Mouse (Mus musculus): Measurements from ENCODE around the gene Pik3c2a. TPM values are rescaled to one million over a fixed set of nuclear protein-coding genes. Genes with fewer than 3 reads are reported as not detected.

Pik3c2a gene
- polyA plus RNA-seq, 2 experiments: 2.5 to 2.9 TPM

DNA sequence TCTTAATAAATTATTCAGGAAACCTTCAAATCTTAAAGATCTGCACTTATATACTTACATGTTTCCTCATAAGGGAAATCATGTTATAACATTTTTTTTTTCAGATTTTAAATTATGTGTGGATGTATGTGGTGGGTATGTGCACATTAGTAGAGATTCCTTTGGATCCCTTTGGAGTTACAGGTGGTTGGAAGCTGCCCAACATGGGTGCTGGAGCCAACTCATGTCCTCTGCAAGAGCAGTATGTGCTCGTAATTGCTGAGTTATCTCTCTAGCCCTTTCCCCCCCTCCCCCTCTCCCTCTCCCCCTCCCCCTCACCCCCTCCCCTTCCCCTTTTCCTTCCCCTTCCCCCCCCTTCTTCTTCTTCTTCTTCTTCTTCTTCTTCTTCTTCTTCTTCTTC, 39.9 kb upstream of the Pik3c2a start:
- Histone ChIP-seq H3K4me2 (ENCODE audit: low read depth) (no peak overlapping the region), H3K27ac (no peak overlapping the region), H3K4me3 (ENCODE audit: insufficient read depth in 1 of 2, low read depth in 2 of 2, low read length in 2 of 2) (no peak overlapping the region), H3K9me3 (ENCODE audit: control insufficient read depth, low read length) (no peaks in the 10 kb centered on the region), H3K4me1 (replicated peaks; ENCODE audit: control insufficient read depth in 2 of 2, insufficient read depth in 2 of 2, low read length in 1 of 2) (no peaks in the 10 kb centered on the region), H3K36me3 (replicated peaks; ENCODE audit: control insufficient read depth, insufficient read depth, low read depth) (no peaks in the 10 kb centered on the region), H3K27me3 (ENCODE audit: control insufficient read depth, insufficient read depth, low read length) (no peaks in the 10 kb centered on the region; the same call in 1 of the 2 replicates), H3K9ac (replicated peaks) (no peak overlapping the region)
- ATAC-seq (ENCODE audit: insufficient read depth) (no peak), DNase-seq (ENCODE audit: low read depth in 3 of 3, low spot score in 3 of 3) (no peak)
- TF ChIP-seq EP300 (IDR thresholded peaks at IDR 0.05; ENCODE audit: low read depth) (no peak), CTCF (IDR thresholded peaks at IDR 0.05; ENCODE audit: low read depth) (no peak)
- WGBS (ENCODE audit: insufficient replicate concordance): 0% methylated on average over 1 of the region's 1 CpGs

DNA sequence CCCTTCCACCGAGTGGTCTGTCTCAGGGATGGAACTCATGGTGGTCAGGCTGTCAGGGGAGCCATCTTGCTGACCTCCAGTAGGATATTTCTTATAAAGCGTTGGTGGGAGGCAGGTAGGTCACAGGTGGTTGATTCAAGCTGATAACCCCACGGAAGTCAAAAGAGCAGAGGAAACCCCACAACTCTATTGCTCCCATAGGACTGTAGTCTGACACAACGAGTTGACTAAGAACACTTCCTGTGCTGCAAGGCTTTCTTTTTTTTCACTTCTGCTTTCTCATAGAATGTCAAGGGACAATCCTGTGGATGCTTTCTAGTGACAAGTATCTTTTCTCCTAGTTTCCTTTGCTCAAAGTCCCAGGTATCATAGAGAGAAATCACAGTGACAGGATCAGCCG, 33.0 kb upstream of the Pik3c2a start:
- Histone ChIP-seq H3K4me3 (ENCODE audit: insufficient read depth in 1 of 2, low read depth in 2 of 2, low read length in 2 of 2) (no peak overlapping the region), H3K4me2 (ENCODE audit: low read depth) (no peak overlapping the region), H3K4me1 (replicated peaks; ENCODE audit: control insufficient read depth in 2 of 2, insufficient read depth in 2 of 2, low read length in 1 of 2) (no peaks in the 10 kb centered on the region), H3K27me3 (ENCODE audit: control insufficient read depth, insufficient read depth, low read length) (no peaks in the 10 kb centered on the region), H3K9me3 (ENCODE audit: control insufficient read depth, low read length) (no peaks in the 10 kb centered on the region), H3K9ac (replicated peaks) (no peak overlapping the region), H3K27ac (no peak overlapping the region), H3K36me3 (replicated peaks; ENCODE audit: control insufficient read depth, insufficient read depth, low read depth) (no peaks in the 10 kb centered on the region)
- ATAC-seq (ENCODE audit: insufficient read depth): no peak
- no peak for DNase-seq (ENCODE audit: low read depth in 3 of 3, low spot score in 3 of 3)
- 27% methylated on average over 5 of the region's 5 CpGs for WGBS (ENCODE audit: insufficient replicate concordance)
- TF ChIP-seq CTCF (IDR thresholded peaks at IDR 0.05; ENCODE audit: low read depth): no peak
- no peak for TF ChIP-seq EP300 (IDR thresholded peaks at IDR 0.05; ENCODE audit: low read depth)

DNA sequence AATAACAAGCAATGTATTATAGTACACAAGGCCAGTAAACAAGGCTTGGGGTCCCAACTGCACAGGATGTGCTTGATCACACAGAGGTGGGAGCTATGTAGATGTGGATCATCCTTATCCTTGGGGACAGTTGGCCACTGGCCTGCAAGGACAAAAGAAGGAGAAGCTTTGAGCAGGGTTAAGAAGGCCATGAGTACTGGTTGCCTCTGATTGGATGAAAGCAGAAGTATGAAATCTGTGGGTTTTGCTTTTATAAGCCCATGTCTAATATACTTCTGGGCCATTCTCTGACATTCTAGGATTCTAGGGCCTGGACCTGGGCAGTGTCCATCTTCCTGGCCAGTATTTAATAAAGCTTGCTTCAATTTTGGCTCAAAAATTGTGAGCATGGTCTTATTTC, 32.6 kb upstream of the Pik3c2a start:
- Histone ChIP-seq H3K4me1 (replicated peaks; ENCODE audit: control insufficient read depth in 2 of 2, insufficient read depth in 2 of 2, low read length in 1 of 2) (no peaks in the 10 kb centered on the region), H3K27me3 (ENCODE audit: control insufficient read depth, insufficient read depth, low read length) (no peaks in the 10 kb centered on the region), H3K36me3 (replicated peaks; ENCODE audit: control insufficient read depth, insufficient read depth, low read depth) (no peaks in the 10 kb centered on the region), H3K27ac (no peak overlapping the region), H3K9me3 (ENCODE audit: control insufficient read depth, low read length) (no peaks in the 10 kb centered on the region), H3K4me2 (ENCODE audit: low read depth) (no peak overlapping the region), H3K4me3 (ENCODE audit: insufficient read depth in 1 of 2, low read depth in 2 of 2, low read length in 2 of 2) (no peak overlapping the region), H3K9ac (replicated peaks) (no peak overlapping the region)
- TF ChIP-seq EP300 (IDR thresholded peaks at IDR 0.05; ENCODE audit: low read depth): no peak
- no peak for TF ChIP-seq CTCF (IDR thresholded peaks at IDR 0.05; ENCODE audit: low read depth)
- ATAC-seq (ENCODE audit: insufficient read depth) (no peak), DNase-seq (ENCODE audit: low read depth in 3 of 3, low spot score in 3 of 3) (no peak)

- no peak for ATAC-seq (ENCODE audit: insufficient read depth)
- H3K9me3 ChIP-seq (ENCODE audit: control insufficient read depth, low read length): no peaks in the 10 kb centered on the region
- WGBS (ENCODE audit: insufficient replicate concordance): 17% methylated on average over 8 of the region's 8 CpGs
- H3K27me3 ChIP-seq (ENCODE audit: control insufficient read depth, insufficient read depth, low read length): no peaks in the 10 kb centered on the region
- no peak overlapping the region for H3K27ac ChIP-seq
- no peaks in the 10 kb centered on the region for H3K36me3 ChIP-seq (replicated peaks; ENCODE audit: control insufficient read depth, insufficient read depth, low read depth)
- TF ChIP-seq CTCF (IDR thresholded peaks at IDR 0.05; ENCODE audit: low read depth): no peak
- TF ChIP-seq EP300 (IDR thresholded peaks at IDR 0.05; ENCODE audit: low read depth): no peak
- no peak overlapping the region for H3K9ac ChIP-seq (replicated peaks)
- no peak for DNase-seq (ENCODE audit: low read depth in 3 of 3, low spot score in 3 of 3)
- H3K4me3 ChIP-seq (ENCODE audit: insufficient read depth in 1 of 2, low read depth in 2 of 2, low read length in 2 of 2): no peak overlapping the region
- 0 out of 4 replicates have a peak, but pooled peaks cover 0 to 2% of the 10 kb centered on the region in 2 experiments for H3K4me1 ChIP-seq (replicated peaks; ENCODE audit: control insufficient read depth in 2 of 2, insufficient read depth in 2 of 2, low read length in 1 of 2)
- no peak overlapping the region for H3K4me2 ChIP-seq (ENCODE audit: low read depth)
Measured at GRCm38 (mm10) chr7:116462114-116462513, 18.9 kb upstream of the Pik3c2a start.

DNA sequence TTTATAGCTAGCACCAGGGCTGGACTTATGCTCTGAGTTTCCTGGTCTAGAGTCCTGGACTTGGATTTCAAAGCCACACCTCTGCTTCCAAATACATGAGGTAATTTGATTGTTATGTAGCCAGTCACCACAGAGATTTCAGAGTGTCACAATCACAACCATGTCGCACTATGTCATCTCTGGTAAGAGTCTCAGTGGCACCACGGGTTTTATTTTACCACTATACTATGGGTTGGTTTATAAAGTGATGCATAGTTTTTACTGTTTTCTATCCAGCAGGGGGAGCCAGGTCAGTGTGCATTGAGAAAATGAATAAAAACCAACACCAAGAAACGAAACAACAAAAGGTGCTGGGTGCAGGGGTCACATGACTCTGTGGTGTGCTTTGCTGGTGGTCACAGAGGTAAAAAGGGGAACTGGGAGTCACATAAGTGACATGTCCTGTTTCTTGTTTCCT, 15.8 kb upstream of the Pik3c2a start:
- DNase-seq (ENCODE audit: low read depth in 3 of 3, low spot score in 3 of 3) (peak in 1 of 3 experiments; percentile 44), ATAC-seq (ENCODE audit: insufficient read depth) (no peak)
- 17% methylated on average over 3 of the region's 3 CpGs for WGBS (ENCODE audit: insufficient replicate concordance)

More for the DNA sequence above, 15.8 kb upstream of the Pik3c2a start:
- Histone ChIP-seq H3K36me3 (replicated peaks; ENCODE audit: control insufficient read depth, insufficient read depth, low read depth) (no peaks in the 10 kb centered on the region), H3K27ac (no peak overlapping the region), H3K27me3 (ENCODE audit: control insufficient read depth, insufficient read depth, low read length) (no peaks in the 10 kb centered on the region), H3K4me2 (ENCODE audit: low read depth) (no peak overlapping the region), H3K4me3 (ENCODE audit: insufficient read depth in 1 of 2, low read depth in 2 of 2, low read length in 2 of 2) (no peak overlapping the region), H3K4me1 (replicated peaks; ENCODE audit: control insufficient read depth in 2 of 2, insufficient read depth in 2 of 2, low read length in 1 of 2) (0 out of 4 replicates have a peak, but pooled peaks cover 0 to 2% of the 10 kb centered on the region in 2 experiments), H3K9ac (replicated peaks) (no peak overlapping the region), H3K9me3 (ENCODE audit: control insufficient read depth, low read length) (no peaks in the 10 kb centered on the region)
- TF ChIP-seq CTCF (IDR thresholded peaks at IDR 0.05; ENCODE audit: low read depth) (peak; percentile 39), EP300 (IDR thresholded peaks at IDR 0.05; ENCODE audit: low read depth) (no peak)

Data from liver, embryonic 14.5 days (tissue).